Mouse (Mus musculus) MEL (cell line): ENCODE data around the gene Rpl18. TPM values are rescaled to one million over a fixed set of nuclear protein-coding genes. Genes with fewer than 3 reads are reported as not detected.

Source experiments
- DNase-seq: peaks from one replicate; pipeline ENCODE4 v3.0.0; 2011; ENCODE audit warnings: low read depth, low spot score
- H3K27ac ChIP-seq: 2 replicates; pipeline ENCODE4 v1.5.1; 2012; ENCODE audit warnings: low read depth, mild to moderate bottlenecking, control low read depth, low read length, moderate library complexity; ENCODE audit not compliant: control insufficient read depth
- H3K27me3 ChIP-seq, 2 experiments: fragments of 150-350 bp in 1 of 2; sonication (generic) in 1 of 2; 2 replicates each; pipeline ENCODE4 v1.6.1; 2012; ENCODE audit warnings: low read length in 2 of 2, mild to moderate bottlenecking in 2 of 2, improper control_type of control experiment in 1 of 2, moderate library complexity in 1 of 2; ENCODE audit not compliant: insufficient read depth in 2 of 2, control insufficient read depth in 1 of 2
- H3K36me3 ChIP-seq, 2 experiments: 2 replicates each; pipeline ENCODE4 v1.6.1; 2012 to 2014; ENCODE audit warnings: low read length in 2 of 2, improper control_type of control experiment in 1 of 2, inconsistent platforms in 1 of 2, mild to moderate bottlenecking in 1 of 2; ENCODE audit not compliant: insufficient read depth in 2 of 2, control insufficient read depth in 1 of 2
- H3K4me1 ChIP-seq, 2 experiments: fragments of 150-350 bp in 1 of 2; sonication (generic) in 1 of 2; 2 replicates each; pipeline ENCODE4 v1.6.1; 2012; ENCODE audit warnings: low read length in 2 of 2, improper control_type of control experiment in 1 of 2, mild to moderate bottlenecking in 1 of 2; ENCODE audit not compliant: insufficient read depth in 2 of 2, control insufficient read depth in 1 of 2
- H3K4me3 ChIP-seq, 2 experiments: fragments of 150-350 bp in 1 of 2; sonication (generic) in 1 of 2; 2 replicates each; pipeline ENCODE4 v1.5.1; 2012; ENCODE audit warnings: low read depth in 2 of 2, low read length in 2 of 2, mild to moderate bottlenecking in 2 of 2, moderate library complexity in 2 of 2, control low read depth in 1 of 2, improper control_type of control experiment in 1 of 2; ENCODE audit not compliant: control insufficient read depth in 1 of 2, insufficient read depth in 1 of 2
- H3K79me2 ChIP-seq: 2 replicates; pipeline ENCODE4 v1.6.1; 2012; ENCODE audit warnings: mild to moderate bottlenecking, low read length, moderate library complexity; ENCODE audit not compliant: control insufficient read depth, poor library complexity, insufficient read depth
- H3K9ac ChIP-seq: 2 replicates; pipeline ENCODE4 v1.6.1; 2012; ENCODE audit warnings: low read depth, mild to moderate bottlenecking, control low read depth, low read length, moderate library complexity; ENCODE audit not compliant: control insufficient read depth, poor library complexity, severe bottlenecking
- H3K9me3 ChIP-seq: fragments of 150-350 bp; sonication (generic); replicated peaks from 2 replicates; pipeline ENCODE4 v1.6.1; 2012; ENCODE audit warnings: mild to moderate bottlenecking, low read length, improper control_type of control experiment, moderate library complexity; ENCODE audit not compliant: insufficient read depth
- CHD1 ChIP-seq: IDR thresholded peaks from 2 replicates; pipeline ENCODE4 v1.6.1; 2012; ENCODE audit warnings: low read depth, mild to moderate bottlenecking, inconsistent platforms, low read length, improper control_type of control experiment
- CHD2 ChIP-seq: IDR thresholded peaks from 2 replicates; pipeline ENCODE4 v1.6.1; 2011; ENCODE audit warnings: low read length, improper control_type of control experiment
- E2F4 ChIP-seq: IDR thresholded peaks from 2 replicates; pipeline ENCODE4 v1.6.1; 2011; ENCODE audit warnings: low read depth, low read length, improper control_type of control experiment, borderline replicate concordance
- EP300 ChIP-seq, 2 experiments: IDR thresholded peaks; 2 replicates each; pipeline ENCODE4 v1.6.1; 2011; ENCODE audit warnings: improper control_type of control experiment in 2 of 2, low read length in 2 of 2, low read depth in 1 of 2, mild to moderate bottlenecking in 1 of 2
- ETS1 ChIP-seq: IDR thresholded peaks from 2 replicates; pipeline ENCODE4 v1.6.1; 2012; ENCODE audit warnings: low read depth, mild to moderate bottlenecking, inconsistent platforms, low read length, improper control_type of control experiment, moderate library complexity
- JUND ChIP-seq: IDR thresholded peaks from 2 replicates; pipeline ENCODE4 v1.6.1; 2011; ENCODE audit warnings: low read depth, mild to moderate bottlenecking, improper control_type of control experiment, low read length
- KAT2A ChIP-seq: conservative IDR thresholded peaks from 2 replicates; pipeline ENCODE4 v1.6.1; 2012; ENCODE audit warnings: low read depth, low read length, improper control_type of control experiment, inconsistent platforms
- MAFK ChIP-seq: IDR thresholded peaks from 2 replicates; pipeline ENCODE4 v1.6.1; 2011; ENCODE audit warnings: low read depth, mild to moderate bottlenecking, low read length, improper control_type of control experiment, borderline replicate concordance
- MAX ChIP-seq: IDR thresholded peaks from 2 replicates; pipeline ENCODE4 v1.6.1; 2011; ENCODE audit warnings: low read length, improper control_type of control experiment
- MYB ChIP-seq: IDR thresholded peaks from 2 replicates; pipeline ENCODE4 v1.6.1; 2011; ENCODE audit warnings: mild to moderate bottlenecking, low read depth, low read length, improper control_type of control experiment
- NRF1 ChIP-seq: IDR thresholded peaks from 2 replicates; pipeline ENCODE4 v1.6.1; 2014; ENCODE audit warnings: low read depth, mild to moderate bottlenecking, inconsistent platforms, low read length, improper control_type of control experiment, moderate library complexity; ENCODE audit not compliant: poor library complexity, insufficient read depth, severe bottlenecking
- POLR2A ChIP-seq, 2 experiments: IDR thresholded peaks; 2 replicates each; pipeline ENCODE4 v1.6.1; 2011 to 2012; ENCODE audit warnings: low read length in 2 of 2, mild to moderate bottlenecking in 2 of 2, control low read depth in 1 of 2, improper control_type of control experiment in 1 of 2, low read depth in 1 of 2, moderate library complexity in 1 of 2; ENCODE audit not compliant: control insufficient read depth in 1 of 2, insufficient read depth in 1 of 2, poor library complexity in 1 of 2
- POLR2AphosphoS5 ChIP-seq: IDR thresholded peaks from 2 replicates; pipeline ENCODE4 v1.6.1; 2012; ENCODE audit warnings: low read depth, borderline replicate concordance, mild to moderate bottlenecking, inconsistent platforms, low read length, moderate library complexity, mixed read lengths
- RCOR1 ChIP-seq: IDR thresholded peaks from 2 replicates; pipeline ENCODE4 v1.6.1; 2012; ENCODE audit warnings: low read depth, mild to moderate bottlenecking, inconsistent platforms, low read length, improper control_type of control experiment
- SMC3 ChIP-seq: IDR thresholded peaks from 2 replicates; pipeline ENCODE4 v1.6.1; 2011; ENCODE audit warnings: low read depth, low read length, improper control_type of control experiment
- TAL1 ChIP-seq: IDR thresholded peaks from 2 replicates; pipeline ENCODE4 v1.6.1; 2012; ENCODE audit warnings: mild to moderate bottlenecking, inconsistent platforms, low read length, moderate library complexity, mixed read lengths
- USF2 ChIP-seq, 2 experiments: IDR thresholded peaks; 2 replicates each; pipeline ENCODE4 v1.6.1; 2011 to 2012; ENCODE audit warnings: improper control_type of control experiment in 2 of 2, low read length in 2 of 2, borderline replicate concordance in 1 of 2, inconsistent platforms in 1 of 2, low read depth in 1 of 2, mild to moderate bottlenecking in 1 of 2; ENCODE audit not compliant: insufficient read depth in 1 of 2
- ZC3H11A ChIP-seq: IDR thresholded peaks from 2 replicates; pipeline ENCODE4 v1.6.1; 2012; ENCODE audit warnings: low read depth, mild to moderate bottlenecking, inconsistent platforms, low read length, improper control_type of control experiment
- ZKSCAN1 ChIP-seq: IDR thresholded peaks from 2 replicates; pipeline ENCODE4 v1.6.1; 2012; ENCODE audit warnings: low read depth, mild to moderate bottlenecking, inconsistent platforms, low read length, improper control_type of control experiment, moderate library complexity
- polyA plus RNA-seq, 2 experiments: library from polyadenylated mRNA; stranded (reverse) in 1 of 2; unstranded in 1 of 2; fragments of >175 nt in 1 of 2; fragments of >200 nt in 1 of 2; gene quantifications; 2 replicates each; pipeline versions ENCODE4 v1.2.1 to v1.2.4; 2012; ENCODE audit warnings: low replicate concordance in 2 of 2, low read depth in 1 of 2; ENCODE audit not compliant: insufficient read length in 2 of 2, insufficient read depth in 1 of 2, missing spikeins in 1 of 2
- total RNA-seq: library from RNA; depleted of rRNA; stranded (reverse); fragments of 300-350 nt; gene quantifications from 2 replicates; pipeline ENCODE4 v1.2.3, GENCODE M21; 2012

Gene Rpl18
- total and polyA plus RNA-seq, 3 experiments, result 3,544 to 3,724 TPM; not detected in 1

DNA sequence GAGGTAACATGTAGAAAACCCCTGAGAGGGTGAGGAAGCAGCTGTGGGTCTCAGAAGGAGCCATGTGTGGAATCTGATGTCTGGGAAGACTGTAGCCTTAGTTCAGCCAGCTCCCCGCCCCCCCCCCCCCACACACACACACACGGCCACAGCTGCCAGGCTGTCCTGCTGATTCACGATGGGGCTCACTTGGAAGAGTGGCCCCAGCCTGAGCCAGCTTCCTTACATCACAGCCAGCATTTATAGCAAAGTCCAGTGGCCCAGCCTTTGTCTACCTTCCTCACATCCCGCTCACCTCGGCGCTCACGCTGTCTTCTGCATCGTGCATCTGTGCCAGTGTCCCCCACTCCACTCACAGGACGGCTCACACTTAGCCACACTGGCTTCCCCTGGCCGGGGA lies 34.1 kb downstream of the Rpl18 start:
- peaks cover 0 to 2% of the 10 kb centered on the region in 2 experiments; a peak in 1 of 4 replicates for H3K27me3 ChIP-seq
- no peak for TF ChIP-seq TAL1
- no peak for TF ChIP-seq USF2 (IDR thresholded peaks at IDR 0.05; ENCODE audit: borderline replicate concordance in 1 of 2, insufficient read depth in 1 of 2, low read depth in 1 of 2, low read length in 2 of 2)
- TF ChIP-seq POLR2A (IDR thresholded peaks at IDR 0.05; ENCODE audit: control insufficient read depth in 1 of 2, insufficient read depth in 1 of 2, low read depth in 1 of 2, low read length in 2 of 2, poor library complexity in 1 of 2), result no peak
- no peak for TF ChIP-seq JUND
- H3K4me3 ChIP-seq, result no peak overlapping the region

DNA sequence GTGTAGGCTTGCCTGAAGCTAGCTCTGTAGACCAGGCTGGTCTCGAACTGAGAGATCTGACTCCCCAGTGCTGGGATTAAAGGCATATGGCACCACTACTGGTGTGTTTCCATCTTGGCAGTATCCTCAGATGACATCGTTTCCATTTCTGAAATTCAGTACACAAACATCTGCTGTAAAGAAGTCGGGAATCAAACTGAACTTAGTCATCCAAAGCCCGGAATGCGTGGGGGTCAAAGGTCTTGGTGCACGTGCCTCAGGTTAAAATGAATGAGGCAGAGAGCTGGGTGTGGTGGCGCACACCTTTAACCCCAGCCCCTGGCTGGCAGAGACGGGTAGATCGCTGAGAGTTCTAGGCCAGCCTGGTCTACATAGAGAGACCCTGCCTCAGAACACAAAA lies 34.9 kb downstream of the Rpl18 start:
- DNase-seq, result no peak
- no peak overlapping the region for H3K4me3 ChIP-seq
- no peak overlapping the region for H3K27ac ChIP-seq
- TF ChIP-seq POLR2AphosphoS5 (no peak), JUND (no peak), E2F4 (no peak), MAFK (no peak)
- no peak overlapping the region for H3K9ac ChIP-seq
- no peaks in the 10 kb centered on the region for H3K79me2 ChIP-seq
- H3K36me3 ChIP-seq, result no peaks in the 10 kb centered on the region
- no peaks in the 10 kb centered on the region for H3K4me1 ChIP-seq
- peaks cover 0 to 2% of the 10 kb centered on the region in 2 experiments; a peak in 1 of 4 replicates for H3K27me3 ChIP-seq
- H3K9me3 ChIP-seq, result no peaks in the 10 kb centered on the region

More for the DNA sequence above, 34.1 kb downstream of the Rpl18 start:
- H3K4me1 ChIP-seq, result no peaks in the 10 kb centered on the region
- H3K9ac ChIP-seq, result no peak overlapping the region
- H3K79me2 ChIP-seq, result no peaks in the 10 kb centered on the region
- H3K9me3 ChIP-seq, result no peaks in the 10 kb centered on the region
- H3K27ac ChIP-seq, result no peak overlapping the region
- no peaks in the 10 kb centered on the region for H3K36me3 ChIP-seq
- DNase-seq, result no peak

DNA sequence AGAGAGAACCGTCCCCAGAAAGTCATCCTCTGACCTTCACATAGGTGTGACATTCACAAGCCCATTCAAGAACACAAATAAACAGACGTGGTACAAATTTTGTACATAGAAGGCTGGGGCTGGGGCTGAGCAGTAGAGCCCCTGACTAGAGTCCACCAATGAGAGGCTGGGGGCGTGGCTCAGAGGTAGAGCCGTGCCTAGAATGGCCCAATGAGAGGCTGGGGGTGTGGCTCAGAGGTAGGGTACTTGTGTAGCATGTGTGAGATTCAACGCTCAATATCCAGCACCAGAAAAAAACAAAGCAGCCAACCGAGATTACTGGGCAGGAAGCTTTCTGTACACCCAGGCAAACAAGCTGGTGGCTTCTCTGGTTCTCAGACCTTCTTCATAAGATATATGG lies 40.4 kb downstream of the Rpl18 start:
- Histone ChIP-seq H3K9ac (no peak overlapping the region), H3K4me3 (no peak overlapping the region), H3K27ac (no peak overlapping the region), H3K79me2 (no peaks in the 10 kb centered on the region), H3K4me1 (no peaks in the 10 kb centered on the region), H3K9me3 (no peaks in the 10 kb centered on the region), H3K36me3 (no peaks in the 10 kb centered on the region), H3K27me3 (peaks cover 2 to 7% of the 10 kb centered on the region in 2 experiments; a peak in 3 of 4 replicates)
- peak; percentile 74 for DNase-seq
- no peak for TF ChIP-seq POLR2AphosphoS5
- no peak for TF ChIP-seq USF2 (IDR thresholded peaks at IDR 0.05; ENCODE audit: borderline replicate concordance in 1 of 2, insufficient read depth in 1 of 2, low read depth in 1 of 2, low read length in 2 of 2)
- no peak for TF ChIP-seq CHD1
- no peak for TF ChIP-seq MYB
- TF ChIP-seq MAFK, result no peak
- no peak for TF ChIP-seq MAX
- TF ChIP-seq CHD2, result no peak
- no peak for TF ChIP-seq RCOR1
- TF ChIP-seq ETS1, result no peak
- no peak for TF ChIP-seq SMC3
- no peak for TF ChIP-seq TAL1
- TF ChIP-seq NRF1, result no peak
- TF ChIP-seq ZC3H11A, result no peak
- TF ChIP-seq KAT2A, result no peak
- no peak for TF ChIP-seq ZKSCAN1
- TF ChIP-seq EP300 (IDR thresholded peaks at IDR 0.05; ENCODE audit: low read depth in 1 of 2, low read length in 2 of 2), result no peak
